Mouse (Mus musculus): ENCODE data around the gene Gas7. TPM values are rescaled to one million over a fixed set of nuclear protein-coding genes. Genes with fewer than 3 reads are reported as not detected.

The Gas7 gene
- polyA plus RNA-seq (2014; fragmentation: Illumina TruSeq; extraction: RNeasy Lipid Tissue Mini Kit (QIAGEN cat#74804); ENCODE audit: low read depth, low replicate concordance): 1.9 TPM

DNA sequence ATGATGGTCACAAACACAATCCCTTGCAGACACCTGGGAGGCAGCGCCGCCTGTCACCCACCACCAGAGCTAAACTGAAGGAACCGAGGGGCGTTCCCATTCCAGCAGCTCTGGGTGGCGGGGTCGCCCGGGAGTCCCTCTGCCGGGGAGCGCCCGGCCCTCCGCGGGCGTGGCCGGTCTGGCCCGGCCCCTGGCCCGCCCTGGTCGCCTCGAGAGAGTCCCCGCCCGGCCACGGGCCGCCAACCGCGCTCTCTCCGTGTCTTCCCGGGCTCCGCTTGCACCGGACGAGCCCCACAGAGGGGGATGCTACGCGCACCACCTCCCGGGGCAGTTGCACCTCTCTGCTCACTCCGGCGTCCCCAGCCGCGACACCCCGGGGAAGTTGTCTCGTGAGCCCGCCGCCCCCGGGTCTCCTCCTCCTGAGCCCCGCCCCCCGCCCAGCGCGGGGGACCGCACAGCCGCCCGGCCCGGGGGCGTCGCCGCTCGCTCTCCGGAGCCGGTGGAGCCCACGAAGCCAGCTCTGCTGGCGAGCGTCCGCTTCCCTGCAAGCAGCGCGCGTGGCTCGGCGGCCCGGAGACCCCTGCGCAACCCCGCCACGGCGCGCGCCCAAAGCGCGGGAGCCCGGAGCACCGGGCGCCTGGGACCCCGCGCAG lies at the start of gene Gas7:
TSS of gene Gas7 (plus strand) at position 564 of the 653 bp plus-strand sequence.

DNA sequence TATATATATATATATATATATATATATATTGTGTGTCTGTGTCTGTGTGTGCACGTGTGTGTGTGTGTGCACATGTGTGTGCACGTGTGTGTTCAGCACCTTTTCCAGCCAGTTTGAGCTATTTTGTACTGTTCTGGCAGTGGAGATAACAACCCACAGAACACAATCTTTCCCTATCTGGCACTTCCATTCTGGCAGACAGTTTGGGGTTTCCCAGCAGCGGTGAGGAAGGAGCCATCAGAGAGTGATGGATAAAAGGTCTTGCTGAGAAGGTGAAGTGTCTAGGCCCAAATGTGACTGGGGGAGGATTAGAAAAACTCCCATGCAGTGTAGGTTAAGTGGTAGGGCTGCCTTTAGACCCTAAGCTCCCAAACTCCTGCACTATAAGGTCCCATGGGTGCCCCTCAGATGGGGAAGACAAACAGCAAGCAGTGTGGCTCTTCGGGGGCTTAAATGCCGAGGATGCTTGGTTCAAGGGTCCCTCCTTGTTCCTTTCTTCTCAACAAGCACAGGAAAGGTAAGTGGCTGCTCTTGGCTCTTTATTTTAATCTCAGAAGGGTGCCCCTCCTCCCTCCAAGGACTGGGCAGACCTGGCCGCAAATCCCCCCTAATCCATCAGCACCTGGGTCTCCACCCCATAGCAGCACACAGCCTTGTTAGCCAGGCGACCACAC lies 239.6 kb downstream of the Gas7 start, which contains the start of gene Rcvrn:
TSS of gene Rcvrn (plus strand) at position 624 of the 674 bp plus-strand sequence.

Other genes starting within 250 kb of the Gas7 start
- not detected for gene Myh4, start 217.4 kb upstream of the Gas7 start, polyA plus RNA-seq (2014; fragmentation: Illumina TruSeq; extraction: RNeasy Lipid Tissue Mini Kit (QIAGEN cat#74804); ENCODE audit: low read depth, low replicate concordance)
- not detected for gene Myh8, start 178.3 kb upstream of the Gas7 start, polyA plus RNA-seq (2014; fragmentation: Illumina TruSeq; extraction: RNeasy Lipid Tissue Mini Kit (QIAGEN cat#74804); ENCODE audit: low read depth, low replicate concordance)
- gene Myh13, start 133.8 kb upstream of the Gas7 start, polyA plus RNA-seq (2014; fragmentation: Illumina TruSeq; extraction: RNeasy Lipid Tissue Mini Kit (QIAGEN cat#74804); ENCODE audit: low read depth, low replicate concordance): not detected
- gene Rcvrn, start 239.9 kb downstream of the Gas7 start, polyA plus RNA-seq (2014; fragmentation: Illumina TruSeq; extraction: RNeasy Lipid Tissue Mini Kit (QIAGEN cat#74804); ENCODE audit: low read depth, low replicate concordance): not detected